Mouse (Mus musculus): ENCODE data around the gene Sox13. TPM values are rescaled to one million over a fixed set of nuclear protein-coding genes. Genes with fewer than 3 reads are reported as not detected.

Sox13 gene
- polyA plus RNA-seq, 1 experiment from 2014 or later, result 12.5 TPM

- 68% methylated on average over 6 of the region's 6 CpGs for WGBS
- ATAC-seq (ENCODE audit: low FRiP score) (no peak), DNase-seq (ENCODE audit: low spot score) (no peak)
- Histone ChIP-seq H3K9me3 (ENCODE audit: control insufficient read depth, low read length) (no peaks in the 10 kb centered on the region), H3K4me2 (replicated peaks; ENCODE audit: low read depth, low read length) (no peak overlapping the region), H3K27me3 (ENCODE audit: control insufficient read depth, insufficient read depth, low read length) (no peaks in the 10 kb centered on the region), H3K36me3 (ENCODE audit: control insufficient read depth, insufficient read depth, low read length) (no peaks in the 10 kb centered on the region), H3K4me3 (ENCODE audit: low read depth, low read length) (no peak overlapping the region), H3K4me1 (replicated peaks; ENCODE audit: control insufficient read depth, insufficient read depth, low read length) (peaks cover 34% of the 10 kb centered on the region), H3K9ac (ENCODE audit: low read depth, low read length) (no peak overlapping the region), H3K27ac (ENCODE audit: low read depth, low read length) (0 out of 2 replicates have a peak overlapping the region, but pooled peaks have one; percentile 7)
These were observed 8.7 kb downstream of the Sox13 start for GRCm38 (mm10) chr1:133415505-133415904.

DNA sequence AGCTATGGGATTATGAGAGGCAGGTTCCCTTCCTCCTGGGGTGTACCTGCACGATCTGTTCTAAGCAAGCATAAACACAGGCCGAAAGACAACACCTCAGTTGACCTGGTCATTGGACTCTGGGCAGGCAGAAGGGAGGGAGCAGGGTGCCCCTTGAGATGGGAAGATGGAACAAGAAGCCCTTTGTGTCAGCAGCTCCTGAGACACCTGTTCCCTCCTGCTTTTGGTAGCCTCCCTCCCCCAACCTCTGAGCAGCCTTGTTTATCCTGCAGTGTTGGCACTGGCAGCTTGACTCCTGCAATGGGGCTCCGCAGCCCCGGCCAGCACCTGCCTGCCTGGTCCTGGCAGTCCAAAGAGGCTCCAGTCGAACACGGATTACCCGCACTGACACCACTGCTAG is 9.1 kb downstream of the Sox13 start:
- Histone ChIP-seq H3K4me1 (replicated peaks; ENCODE audit: control insufficient read depth, insufficient read depth, low read length) (peaks cover 32% of the 10 kb centered on the region), H3K9ac (ENCODE audit: low read depth, low read length) (no peak overlapping the region), H3K27me3 (ENCODE audit: control insufficient read depth, insufficient read depth, low read length) (no peaks in the 10 kb centered on the region), H3K36me3 (ENCODE audit: control insufficient read depth, insufficient read depth, low read length) (no peaks in the 10 kb centered on the region), H3K4me2 (replicated peaks; ENCODE audit: low read depth, low read length) (no peak overlapping the region), H3K9me3 (ENCODE audit: control insufficient read depth, low read length) (no peaks in the 10 kb centered on the region), H3K27ac (ENCODE audit: low read depth, low read length) (0 out of 2 replicates have a peak overlapping the region, but pooled peaks have one; percentile 7), H3K4me3 (ENCODE audit: low read depth, low read length) (no peak overlapping the region)
- 65% methylated on average over 7 of the region's 7 CpGs for WGBS
- DNase-seq (ENCODE audit: low spot score), result no peak
- ATAC-seq (ENCODE audit: low FRiP score), result no peak

DNA sequence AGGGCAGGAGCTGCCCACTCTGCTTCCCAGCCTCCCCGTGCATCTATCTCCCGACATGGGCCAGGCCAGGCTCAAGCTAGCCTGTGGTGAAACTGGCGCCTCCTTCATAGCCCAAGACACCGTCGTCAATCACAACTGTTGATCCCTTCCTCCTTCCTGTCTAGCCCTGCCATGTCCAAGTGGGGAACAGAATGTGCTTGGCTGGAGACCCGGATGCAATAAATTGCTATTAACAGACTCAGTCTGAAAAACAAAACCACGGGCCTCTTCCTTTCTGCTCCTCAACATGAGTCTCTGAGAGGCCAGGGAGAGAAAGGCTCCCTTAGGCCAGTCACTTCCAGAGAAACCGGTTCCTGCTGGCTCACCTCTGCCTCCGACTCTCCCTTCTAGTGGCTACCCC is 11.2 kb downstream of the Sox13 start:
- Histone ChIP-seq H3K4me1 (replicated peaks; ENCODE audit: control insufficient read depth, insufficient read depth, low read length) (peaks cover 38% of the 10 kb centered on the region), H3K27ac (ENCODE audit: low read depth, low read length) (no peak overlapping the region)
- 79% methylated on average over 9 of the region's 9 CpGs for WGBS

GRCm38 (mm10) chr1:133411506-133412147 is 12.6 kb downstream of the Sox13 start:
- ATAC-seq (ENCODE audit: low FRiP score) (no peak), DNase-seq (ENCODE audit: low spot score) (no peak)
- H3K27me3 ChIP-seq (ENCODE audit: control insufficient read depth, insufficient read depth, low read length), result no peaks in the 10 kb centered on the region
- 40% methylated on average over 8 of the region's 8 CpGs for WGBS
- H3K4me2 ChIP-seq (replicated peaks; ENCODE audit: low read depth, low read length), result no peak overlapping the region
- H3K9me3 ChIP-seq (ENCODE audit: control insufficient read depth, low read length), result no peaks in the 10 kb centered on the region
- H3K4me3 ChIP-seq (ENCODE audit: low read depth, low read length), result no peak overlapping the region
- H3K27ac ChIP-seq (ENCODE audit: low read depth, low read length), result peak overlapping the region; percentile 54; the same call in 1 of the 2 replicates
- no peak overlapping the region for H3K9ac ChIP-seq (ENCODE audit: low read depth, low read length)
- H3K4me1 ChIP-seq (replicated peaks; ENCODE audit: control insufficient read depth, insufficient read depth, low read length), result peaks cover 31% of the 10 kb centered on the region
- H3K36me3 ChIP-seq (ENCODE audit: control insufficient read depth, insufficient read depth, low read length), result no peaks in the 10 kb centered on the region

More for the DNA sequence above, 11.2 kb downstream of the Sox13 start:
- Histone ChIP-seq H3K36me3 (ENCODE audit: control insufficient read depth, insufficient read depth, low read length) (no peaks in the 10 kb centered on the region), H3K9ac (ENCODE audit: low read depth, low read length) (no peak overlapping the region), H3K27me3 (ENCODE audit: control insufficient read depth, insufficient read depth, low read length) (no peaks in the 10 kb centered on the region), H3K4me2 (replicated peaks; ENCODE audit: low read depth, low read length) (no peak overlapping the region), H3K4me3 (ENCODE audit: low read depth, low read length) (no peak overlapping the region), H3K9me3 (ENCODE audit: control insufficient read depth, low read length) (no peaks in the 10 kb centered on the region)
- ATAC-seq (ENCODE audit: low FRiP score), result no peak
- no peak for DNase-seq (ENCODE audit: low spot score)

GRCm38 (mm10) chr1:133409786-133410185 is 14.4 kb downstream of the Sox13 start:
- Histone ChIP-seq H3K4me2 (replicated peaks; ENCODE audit: low read depth, low read length) (no peak overlapping the region), H3K9ac (ENCODE audit: low read depth, low read length) (no peak overlapping the region; the same call in 1 of the 2 replicates), H3K4me3 (ENCODE audit: low read depth, low read length) (no peak overlapping the region), H3K27me3 (ENCODE audit: control insufficient read depth, insufficient read depth, low read length) (no peaks in the 10 kb centered on the region), H3K27ac (ENCODE audit: low read depth, low read length) (peak overlapping the region; percentile 82), H3K36me3 (ENCODE audit: control insufficient read depth, insufficient read depth, low read length) (no peaks in the 10 kb centered on the region), H3K9me3 (ENCODE audit: control insufficient read depth, low read length) (no peaks in the 10 kb centered on the region), H3K4me1 (replicated peaks; ENCODE audit: control insufficient read depth, insufficient read depth, low read length) (peaks cover 31% of the 10 kb centered on the region)
- no peak for ATAC-seq (ENCODE audit: low FRiP score)
- 47% methylated on average over 9 of the region's 9 CpGs for WGBS
- no peak for DNase-seq (ENCODE audit: low spot score)

DNA sequence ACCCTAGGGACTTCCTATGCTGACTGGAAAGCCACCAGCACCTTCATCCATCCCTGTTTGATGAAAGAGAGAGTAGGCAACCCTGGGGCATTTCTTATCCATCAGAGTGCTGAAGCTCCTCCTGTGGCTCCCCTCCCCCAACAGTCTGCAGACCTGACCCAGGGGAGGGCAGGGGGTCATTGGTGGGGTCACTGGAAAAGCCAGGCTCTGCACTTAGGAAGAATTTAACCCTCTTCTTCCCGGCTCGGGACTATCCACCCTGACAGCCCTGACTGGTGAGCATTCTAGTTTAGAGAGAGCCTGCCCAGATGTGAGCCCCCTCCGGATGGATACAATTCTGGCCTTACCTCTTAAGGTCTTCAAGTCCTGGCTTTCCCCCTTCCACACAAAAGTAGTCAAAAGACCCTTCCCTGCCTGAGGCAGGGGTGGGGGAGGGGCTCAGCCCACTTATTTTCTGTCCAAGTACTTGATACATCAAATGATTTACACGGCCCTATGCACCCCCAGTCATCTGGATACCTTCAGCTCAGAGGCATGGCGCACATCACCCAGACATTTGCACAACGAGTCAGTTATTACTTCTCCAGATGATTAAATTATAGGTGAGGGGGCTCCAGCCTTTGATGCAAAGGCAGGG is 15.2 kb downstream of the Sox13 start:
- peak; percentile 72 for DNase-seq (ENCODE audit: low spot score)
- H3K4me1 ChIP-seq (replicated peaks; ENCODE audit: control insufficient read depth, insufficient read depth, low read length), result peaks cover 29% of the 10 kb centered on the region

GRCm38 (mm10) chr1:133408321-133408720 is 15.9 kb downstream of the Sox13 start:
- no peak overlapping the region for H3K9ac ChIP-seq (ENCODE audit: low read depth, low read length)
- H3K4me2 ChIP-seq (replicated peaks; ENCODE audit: low read depth, low read length), result no peak overlapping the region
- H3K4me1 ChIP-seq (replicated peaks; ENCODE audit: control insufficient read depth, insufficient read depth, low read length), result peaks cover 29% of the 10 kb centered on the region
- 27% methylated on average over 9 of the region's 9 CpGs for WGBS
- H3K9me3 ChIP-seq (ENCODE audit: control insufficient read depth, low read length), result no peaks in the 10 kb centered on the region
- DNase-seq (ENCODE audit: low spot score) (no peak), ATAC-seq (ENCODE audit: low FRiP score) (no peak)
- H3K27me3 ChIP-seq (ENCODE audit: control insufficient read depth, insufficient read depth, low read length), result no peaks in the 10 kb centered on the region
- H3K27ac ChIP-seq (ENCODE audit: low read depth, low read length), result peak overlapping the region; percentile 82
- no peaks in the 10 kb centered on the region for H3K36me3 ChIP-seq (ENCODE audit: control insufficient read depth, insufficient read depth, low read length)
- no peak overlapping the region for H3K4me3 ChIP-seq (ENCODE audit: low read depth, low read length)

More for the DNA sequence above, 15.2 kb downstream of the Sox13 start:
- ATAC-seq (ENCODE audit: low FRiP score), result peak; percentile 69
- no peak overlapping the region for H3K4me2 ChIP-seq (replicated peaks; ENCODE audit: low read depth, low read length)
- WGBS, result 3% methylated on average over 6 of the region's 6 CpGs
- H3K27ac ChIP-seq (ENCODE audit: low read depth, low read length), result peak overlapping the region; percentile 82
- no peaks in the 10 kb centered on the region for H3K36me3 ChIP-seq (ENCODE audit: control insufficient read depth, insufficient read depth, low read length)
- H3K4me3 ChIP-seq (ENCODE audit: low read depth, low read length), result no peak overlapping the region
- H3K9ac ChIP-seq (ENCODE audit: low read depth, low read length), result peak overlapping the region; percentile 12; the same call in 1 of the 2 replicates
- H3K9me3 ChIP-seq (ENCODE audit: control insufficient read depth, low read length), result no peaks in the 10 kb centered on the region
- H3K27me3 ChIP-seq (ENCODE audit: control insufficient read depth, insufficient read depth, low read length), result no peaks in the 10 kb centered on the region

DNA sequence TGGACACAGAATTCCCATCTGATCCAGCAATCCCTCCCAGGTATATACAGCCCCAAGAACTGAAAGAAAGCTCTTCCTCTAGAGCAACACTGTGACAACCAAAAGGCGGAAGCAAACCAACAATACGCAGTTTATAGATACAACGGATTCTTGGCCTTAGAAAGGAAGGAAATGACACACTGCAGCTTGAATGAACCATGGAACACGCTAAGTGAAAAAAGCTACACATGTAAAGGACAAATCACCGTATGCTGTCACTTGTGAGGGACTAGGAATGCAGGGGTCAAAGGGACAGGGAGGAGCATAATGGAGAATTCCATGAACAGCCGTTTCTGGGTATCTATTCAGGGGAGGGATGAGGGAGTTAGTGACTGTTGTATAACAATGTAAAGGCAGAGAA is 16.7 kb downstream of the Sox13 start:
- 39% methylated on average over 6 of the region's 6 CpGs for WGBS
- peak overlapping the region; percentile 48; the same call in 1 of the 2 replicates for H3K27ac ChIP-seq (ENCODE audit: low read depth, low read length)
- ATAC-seq (ENCODE audit: low FRiP score), result no peak

DNA sequence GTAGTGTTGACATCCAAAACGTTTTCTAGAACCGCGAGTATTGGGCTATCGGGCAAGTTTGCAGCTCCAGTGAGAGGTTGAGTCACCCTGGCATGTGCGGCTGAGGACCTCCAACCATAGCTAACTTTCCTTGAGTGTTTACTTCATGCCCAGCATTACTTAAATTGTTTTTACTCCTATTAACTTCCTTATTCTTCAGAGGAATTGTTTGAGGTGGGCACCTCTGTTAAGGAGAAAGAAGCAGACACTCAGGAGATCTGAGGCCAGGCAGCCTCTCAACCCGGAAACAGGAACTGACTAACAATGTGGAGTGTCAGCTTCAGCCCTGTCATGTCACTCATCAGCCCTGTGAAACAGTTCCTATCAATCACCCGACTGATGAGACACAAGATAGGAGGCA is 17.6 kb downstream of the Sox13 start:
- Histone ChIP-seq H3K4me1 (replicated peaks; ENCODE audit: control insufficient read depth, insufficient read depth, low read length) (peaks cover 18% of the 10 kb centered on the region), H3K9me3 (ENCODE audit: control insufficient read depth, low read length) (no peaks in the 10 kb centered on the region), H3K36me3 (ENCODE audit: control insufficient read depth, insufficient read depth, low read length) (no peaks in the 10 kb centered on the region), H3K4me3 (ENCODE audit: low read depth, low read length) (no peak overlapping the region), H3K27me3 (ENCODE audit: control insufficient read depth, insufficient read depth, low read length) (no peaks in the 10 kb centered on the region), H3K4me2 (replicated peaks; ENCODE audit: low read depth, low read length) (no peak overlapping the region), H3K9ac (ENCODE audit: low read depth, low read length) (no peak overlapping the region), H3K27ac (ENCODE audit: low read depth, low read length) (no peak overlapping the region)
- ATAC-seq (ENCODE audit: low FRiP score), result no peak
- 87% methylated on average over 7 of the region's 7 CpGs for WGBS
- no peak for DNase-seq (ENCODE audit: low spot score)

More for the DNA sequence above, 16.7 kb downstream of the Sox13 start:
- no peak for DNase-seq (ENCODE audit: low spot score)
- Histone ChIP-seq H3K27me3 (ENCODE audit: control insufficient read depth, insufficient read depth, low read length) (no peaks in the 10 kb centered on the region), H3K36me3 (ENCODE audit: control insufficient read depth, insufficient read depth, low read length) (no peaks in the 10 kb centered on the region), H3K9me3 (ENCODE audit: control insufficient read depth, low read length) (no peaks in the 10 kb centered on the region), H3K9ac (ENCODE audit: low read depth, low read length) (no peak overlapping the region), H3K4me3 (ENCODE audit: low read depth, low read length) (no peak overlapping the region), H3K4me2 (replicated peaks; ENCODE audit: low read depth, low read length) (no peak overlapping the region), H3K4me1 (replicated peaks; ENCODE audit: control insufficient read depth, insufficient read depth, low read length) (peaks cover 26% of the 10 kb centered on the region)

Data from hindbrain, embryonic 11.5 days (tissue).